In genomic region chr11:82844771-82845414, GRCm38 (mm10) we compare ENCODE assay signal across 8 mouse cellular contexts. TPM values are rescaled to one million over a fixed set of nuclear protein-coding genes. Genes with fewer than 3 reads are reported as not detected.
DNase-seq lines count a peak whose midpoint lies in the region; ATAC-seq and TF ChIP-seq lines count a peak whose summit lies in the region.

No protein-coding gene starts in this region.

- no peaks in the 10 kb centered on the region for H3K27me3 ChIP-seq in forebrain, postnatal 0 days (ENCODE audit: insufficient read depth, low read length)
- 0 out of 2 replicates have a peak, but pooled peaks cover 2% of the 10 kb centered on the region for H3K27me3 ChIP-seq in forebrain, embryonic 11.5 days (ENCODE audit: control insufficient read depth, insufficient read depth, low read length)
- no peaks in the 10 kb centered on the region for H3K27me3 ChIP-seq in midbrain, embryonic 11.5 days (ENCODE audit: control insufficient read depth, insufficient read depth, low read length)
- no peaks in the 10 kb centered on the region for H3K27me3 ChIP-seq in midbrain, embryonic 13.5 days
- no peaks in the 10 kb centered on the region for H3K27me3 ChIP-seq in intestine, embryonic 15.5 days (replicated peaks)

- DNase-seq in forebrain, postnatal 0 days, result no peak
- no peak for DNase-seq in forebrain, embryonic 11.5 days (ENCODE audit: low spot score)
- peak; percentile 74 for DNase-seq in midbrain, embryonic 11.5 days (ENCODE audit: low spot score, missing footprints)
- peak; percentile 51 for DNase-seq in skeletal muscle tissue, adult 2 months (ENCODE audit: low read depth, low spot score)
- no peak for DNase-seq in right cerebral cortex, postnatal 25 days
- DNase-seq in left cerebral cortex, postnatal 25 days (ENCODE audit: low spot score in 2 of 2), result no peak

- H3K27ac ChIP-seq in forebrain, postnatal 0 days (ENCODE audit: low read depth, low read length), result no peak overlapping the region
- no peak overlapping the region; the same call in 1 of the 2 replicates for H3K27ac ChIP-seq in forebrain, embryonic 11.5 days (ENCODE audit: low read depth, low read length)
- H3K27ac ChIP-seq in midbrain, embryonic 11.5 days (ENCODE audit: low read depth, low read length), result no peak overlapping the region
- no peak overlapping the region for H3K27ac ChIP-seq in midbrain, embryonic 13.5 days
- no peak overlapping the region for H3K27ac ChIP-seq in intestine, embryonic 15.5 days

- intact Hi-C loops in left cerebral cortex, postnatal 25 days (cut with DNase I), result no loop called here

- peaks cover under 1% of the 10 kb centered on the region for H3K4me1 ChIP-seq in forebrain, postnatal 0 days (ENCODE audit: insufficient read depth)
- H3K4me1 ChIP-seq in forebrain, embryonic 11.5 days (replicated peaks; ENCODE audit: control insufficient read depth, insufficient read depth, low read length), result peaks cover 9% of the 10 kb centered on the region; the same call in 1 of the 2 replicates
- peaks cover 5% of the 10 kb centered on the region; the same call in 1 of the 2 replicates for H3K4me1 ChIP-seq in midbrain, embryonic 11.5 days (ENCODE audit: control insufficient read depth, insufficient read depth, low read length)
- H3K4me1 ChIP-seq in midbrain, embryonic 13.5 days (replicated peaks), result peaks cover 29% of the 10 kb centered on the region
- peaks cover 7% of the 10 kb centered on the region; the same call in 1 of the 2 replicates for H3K4me1 ChIP-seq in intestine, embryonic 15.5 days (replicated peaks)

- no peak for TF ChIP-seq CTCF in forebrain, postnatal 0 days (IDR thresholded peaks at IDR 0.05; ENCODE audit: low read depth)

- 0 out of 2 replicates have a peak overlapping the region, but pooled peaks have one; percentile 35 for H3K9ac ChIP-seq in forebrain, postnatal 0 days
- H3K9ac ChIP-seq in forebrain, embryonic 11.5 days (ENCODE audit: low read length), result no peak overlapping the region
- H3K9ac ChIP-seq in midbrain, embryonic 11.5 days (ENCODE audit: low read length), result no peak overlapping the region
- no peak overlapping the region for H3K9ac ChIP-seq in midbrain, embryonic 13.5 days (replicated peaks)
- no peak overlapping the region for H3K9ac ChIP-seq in intestine, embryonic 15.5 days

- H3K9me3 ChIP-seq in forebrain, postnatal 0 days (ENCODE audit: low read length), result no peaks in the 10 kb centered on the region
- H3K9me3 ChIP-seq in forebrain, embryonic 11.5 days (ENCODE audit: control insufficient read depth, low read length), result no peaks in the 10 kb centered on the region
- no peaks in the 10 kb centered on the region for H3K9me3 ChIP-seq in midbrain, embryonic 11.5 days (ENCODE audit: control insufficient read depth, low read length)
- no peaks in the 10 kb centered on the region for H3K9me3 ChIP-seq in midbrain, embryonic 13.5 days
- H3K9me3 ChIP-seq in intestine, embryonic 15.5 days, result no peaks in the 10 kb centered on the region

- ATAC-seq in forebrain, postnatal 0 days, result no peak
- ATAC-seq in forebrain, embryonic 11.5 days (replicated peaks; ENCODE audit: low FRiP score), result no peak
- ATAC-seq in midbrain, embryonic 11.5 days (ENCODE audit: low FRiP score), result no peak
- ATAC-seq in midbrain, embryonic 13.5 days, result no peak
- ATAC-seq in intestine, embryonic 15.5 days, result no peak; the same call in 1 of the 2 replicates

- no peaks in the 10 kb centered on the region for H3K36me3 ChIP-seq in forebrain, postnatal 0 days (ENCODE audit: insufficient read depth)
- no peaks in the 10 kb centered on the region for H3K36me3 ChIP-seq in forebrain, embryonic 11.5 days (ENCODE audit: control insufficient read depth, insufficient read depth, low read length)
- H3K36me3 ChIP-seq in midbrain, embryonic 11.5 days (ENCODE audit: control insufficient read depth, insufficient read depth, low read length), result no peaks in the 10 kb centered on the region
- H3K36me3 ChIP-seq in midbrain, embryonic 13.5 days, result no peaks in the 10 kb centered on the region
- no peaks in the 10 kb centered on the region for H3K36me3 ChIP-seq in intestine, embryonic 15.5 days

- no peak overlapping the region for H3K4me2 ChIP-seq in forebrain, postnatal 0 days (ENCODE audit: low read depth)
- H3K4me2 ChIP-seq in forebrain, embryonic 11.5 days (ENCODE audit: low read depth, low read length, severe bottlenecking), result no peak overlapping the region
- H3K4me2 ChIP-seq in midbrain, embryonic 11.5 days, result no peak overlapping the region
- H3K4me2 ChIP-seq in midbrain, embryonic 13.5 days (replicated peaks), result no peak overlapping the region
- H3K4me2 ChIP-seq in intestine, embryonic 15.5 days (replicated peaks), result peak overlapping the region; percentile 51; the same call in 1 of the 2 replicates

- H3K4me3 ChIP-seq in forebrain, postnatal 0 days (ENCODE audit: low read depth, low read length), result no peak overlapping the region
- H3K4me3 ChIP-seq in forebrain, embryonic 11.5 days (ENCODE audit: low read depth, low read length), result no peak overlapping the region
- no peak overlapping the region for H3K4me3 ChIP-seq in midbrain, embryonic 11.5 days (ENCODE audit: low read depth, low read length)
- H3K4me3 ChIP-seq in midbrain, embryonic 13.5 days (replicated peaks), result no peak overlapping the region
- H3K4me3 ChIP-seq in intestine, embryonic 15.5 days (replicated peaks), result no peak overlapping the region

- WGBS in forebrain, postnatal 0 days, result 78% methylated on average over 11 of the region's 11 CpGs
- WGBS in forebrain, embryonic 11.5 days, result 67% methylated on average over 11 of the region's 11 CpGs
- WGBS in midbrain, embryonic 11.5 days, result 73% methylated on average over 11 of the region's 11 CpGs
- WGBS in midbrain, embryonic 13.5 days, result 76% methylated on average over 11 of the region's 11 CpGs
- 72% methylated on average over 11 of the region's 11 CpGs for WGBS in intestine, embryonic 15.5 days

RNA-seq across cellular contexts. Expression of gene Rffl, which starts 26.1 kb away (rescaled TPM):
- total RNA-seq in forebrain, postnatal 0 days (2014; rRNA removed), result 4.3 and 6.0 TPM in 2 replicates
- polyA plus RNA-seq in forebrain, postnatal 0 days (2015; fragmentation: Nextera tagmentation; extraction: Ambion mirVana), result 2.3 and 2.8 TPM in 2 replicates
- polyA plus RNA-seq in forebrain, embryonic 11.5 days (2014; fragmentation: Nextera tagmentation; extraction: Ambion mirVana), result 17.0 and 18.4 TPM in 2 replicates
- polyA plus RNA-seq in midbrain, embryonic 11.5 days (2014; fragmentation: Nextera tagmentation; extraction: Ambion mirVana), result 8.9 and 9.2 TPM in 2 replicates
- polyA plus RNA-seq in midbrain, embryonic 13.5 days (2015; fragmentation: Nextera tagmentation; extraction: Ambion mirVana), result 4.5 and 5.9 TPM in 2 replicates
- 12.5 and 13.8 TPM in 2 replicates for polyA plus RNA-seq in intestine, embryonic 15.5 days (2015; fragmentation: Nextera tagmentation; extraction: Ambion mirVana)
- 1 to 10 TPM; 8.6 to 9.7 TPM for total RNA-seq in left cerebral cortex, postnatal 25 days (2021)

RNA-seq across cellular contexts. Expression of gene Rad51d, which starts 45.5 kb away (rescaled TPM):
- total RNA-seq in forebrain, postnatal 0 days (2014; rRNA removed), result 8.6 and 9.5 TPM in 2 replicates
- polyA plus RNA-seq in forebrain, postnatal 0 days (2015; fragmentation: Nextera tagmentation; extraction: Ambion mirVana), result 13.4 and 14.0 TPM in 2 replicates
- 15.6 and 17.4 TPM in 2 replicates for polyA plus RNA-seq in forebrain, embryonic 11.5 days (2014; fragmentation: Nextera tagmentation; extraction: Ambion mirVana)
- polyA plus RNA-seq in midbrain, embryonic 11.5 days (2014; fragmentation: Nextera tagmentation; extraction: Ambion mirVana), result 13.7 and 17.4 TPM in 2 replicates
- polyA plus RNA-seq in midbrain, embryonic 13.5 days (2015; fragmentation: Nextera tagmentation; extraction: Ambion mirVana), result 12.1 and 13.8 TPM in 2 replicates
- 12.7 and 16.0 TPM in 2 replicates for polyA plus RNA-seq in intestine, embryonic 15.5 days (2015; fragmentation: Nextera tagmentation; extraction: Ambion mirVana)
- 10 to 100 TPM; 14.1 to 16.6 TPM for total RNA-seq in left cerebral cortex, postnatal 25 days (2021)

RNA-seq across cellular contexts. Expression of gene Fndc8, which starts 47.0 kb away (rescaled TPM):
- total RNA-seq in forebrain, postnatal 0 days (2014; rRNA removed), result not detected in 2 replicates
- polyA plus RNA-seq in forebrain, postnatal 0 days (2015; fragmentation: Nextera tagmentation; extraction: Ambion mirVana), result 0.06 and 0.29 TPM in 2 replicates
- polyA plus RNA-seq in forebrain, embryonic 11.5 days (2014; fragmentation: Nextera tagmentation; extraction: Ambion mirVana), result 0.44 and 0.48 TPM in 2 replicates
- 0.19 and 0.30 TPM in 2 replicates for polyA plus RNA-seq in midbrain, embryonic 11.5 days (2014; fragmentation: Nextera tagmentation; extraction: Ambion mirVana)
- polyA plus RNA-seq in midbrain, embryonic 13.5 days (2015; fragmentation: Nextera tagmentation; extraction: Ambion mirVana), result 0.48 and 0.62 TPM in 2 replicates
- polyA plus RNA-seq in intestine, embryonic 15.5 days (2015; fragmentation: Nextera tagmentation; extraction: Ambion mirVana), result 0.15 and 0.23 TPM in 2 replicates
- total RNA-seq in left cerebral cortex, postnatal 25 days (2021), result not detected

Comparison
In these comparisons a context has a peak if more than half of its experiments do, and no peak if none do; other contexts are left out.
1. DNase-seq: peak in midbrain, embryonic 11.5 days (single experiment) and skeletal muscle tissue, adult 2 months (single experiment); none in forebrain, postnatal 0 days (single experiment), forebrain, embryonic 11.5 days (single experiment), right cerebral cortex, postnatal 25 days (single experiment) and left cerebral cortex, postnatal 25 days (0 of 2).